In the genomic region with DNA sequence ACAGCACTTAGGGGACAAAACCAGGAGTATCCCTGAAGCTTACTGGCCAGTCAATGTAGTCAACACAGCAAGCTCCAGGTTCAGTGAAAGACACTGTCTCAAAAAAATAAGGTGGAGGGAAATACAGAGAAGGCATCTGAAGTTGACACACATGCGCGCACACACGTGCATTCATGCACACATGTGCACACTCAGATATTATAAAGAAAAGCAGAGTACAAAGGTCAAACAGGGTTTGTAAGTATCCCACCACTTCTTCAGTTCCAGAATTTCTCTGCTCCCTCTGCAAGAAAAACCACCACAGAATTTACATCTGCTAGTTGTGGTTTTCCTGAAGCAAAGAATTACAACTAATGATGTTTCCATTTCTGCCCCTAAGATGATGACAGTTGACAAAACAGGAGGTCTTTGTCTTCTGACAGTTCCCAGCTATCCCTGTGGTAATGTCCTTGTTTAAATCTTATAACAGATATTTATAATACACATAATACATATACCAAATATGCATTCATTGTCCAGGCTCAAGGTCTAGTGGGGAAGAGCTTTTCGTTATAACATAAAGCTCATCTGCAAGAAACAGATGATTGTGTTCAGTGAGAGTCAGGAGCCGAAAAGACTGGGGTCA, we compare ENCODE assay signal across 24 mouse cellular contexts.
DNase-seq lines count a peak whose midpoint lies in the region; ATAC-seq and TF ChIP-seq lines count a peak whose summit lies in the region.
"Had no signal": no experiment of that assay in that cellular context is flagged by ENCODE, and none has a peak within 500 bp of the region (broad histone marks: within the 10 kb centered on the region; RNA-seq: fewer than 3 reads in every experiment).

No protein-coding gene starts in this region.

- H3K4me1 ChIP-seq in lung, embryonic 15.5 days, result no peaks in the 10 kb centered on the region
- no peaks in the 10 kb centered on the region; the same call in 1 of the 2 replicates for H3K4me1 ChIP-seq in lung, adult 2 months (ENCODE audit: control insufficient read depth, insufficient read depth, low read length)
- peaks cover 0 to 41% of the 10 kb centered on the region in 2 experiments; a peak in 3 of 4 replicates for H3K4me1 ChIP-seq in CH12.LX (ENCODE audit: control insufficient read depth in 1 of 2, insufficient read depth in 2 of 2)
- H3K4me1 ChIP-seq: embryonic facial prominence, embryonic 12.5 days; embryonic facial prominence, embryonic 15.5 days; hindbrain, embryonic 10.5 days; hindbrain, embryonic 13.5 days had no signal

- ATAC-seq in lung, embryonic 15.5 days (ENCODE audit: borderline replicate concordance, extremely low read depth, low FRiP score, low TSS enrichment), result peak; percentile 55; the same call in 1 of the 2 replicates
- peak; percentile 4 for ATAC-seq in inflammation-experienced regulatory T-cells, adult 6 months
- ATAC-seq: forebrain, embryonic 14.5 days; forebrain, postnatal 0 days; hindbrain, embryonic 16.5 days; Patski had no signal

- peak overlapping the region; percentile 24; the same call in 1 of the 2 replicates for H3K27ac ChIP-seq in lung, embryonic 15.5 days
- H3K27ac ChIP-seq in CH12.LX (ENCODE audit: insufficient read depth, low read depth), result no peak overlapping the region
- H3K27ac ChIP-seq: embryonic facial prominence, embryonic 12.5 days; embryonic facial prominence, embryonic 15.5 days; hindbrain, embryonic 10.5 days; hindbrain, embryonic 13.5 days had no signal

- dilution Hi-C loops in CH12.LX (cut with MboI; ENCODE audit: extremely low pct_ligation_motif_present, extremely low pct_unique_long_range_greater_than_20kb, low sequenced_read_pairs), result no loop called here

- TF ChIP-seq RAD21 in CH12.LX (IDR thresholded peaks at IDR 0.05; ENCODE audit: low read depth, low read length), result no peak

- 75% methylated on average over 5 of the region's 5 CpGs for WGBS in lung, embryonic 15.5 days
- WGBS in lung, adult 2 months, result 73% methylated on average over 5 of the region's 5 CpGs

- TF ChIP-seq POLR2A in lung, adult 2 months (IDR thresholded peaks at IDR 0.05; ENCODE audit: borderline replicate concordance, extremely low read depth, low read depth, low read length), result no peak
- TF ChIP-seq POLR2A in CH12.LX (IDR thresholded peaks at IDR 0.05; ENCODE audit: low read depth, low read length), result no peak

- TF ChIP-seq EP300 in CH12.LX (IDR thresholded peaks at IDR 0.05; ENCODE audit: low read length), result peak; percentile 82

- no peak for DNase-seq in lung, adult 2 months
- peak; percentile 78 for DNase-seq in 416B (ENCODE audit: low read depth)
- DNase-seq in CH12.LX (ENCODE audit: extremely low read depth), result peak; percentile 44
- DNase-seq in layer of hippocampus, adult 8-10 months (ENCODE audit: low spot score in 2 of 2), result no peak
- no peak for DNase-seq in thymus, postnatal 25 days
- DNase-seq: adrenal gland, postnatal 10 days; adrenal gland, postnatal 36 days; cerebellum, adult 18-20 months; cerebellum, adult 9-10 months; cerebellum, postnatal 14 days; forebrain, postnatal 0 days; gastrocnemius, postnatal 25 days; heart, postnatal 36 days had no signal

- H3K36me3 ChIP-seq in lung, embryonic 15.5 days, result no peaks in the 10 kb centered on the region
- no peaks in the 10 kb centered on the region for H3K36me3 ChIP-seq in CH12.LX (replicated peaks in 1 of 2; ENCODE audit: control insufficient read depth in 1 of 2, insufficient read depth in 1 of 2, low read length in 1 of 2)
- H3K36me3 ChIP-seq: embryonic facial prominence, embryonic 12.5 days; embryonic facial prominence, embryonic 15.5 days; G1E; hindbrain, embryonic 10.5 days; hindbrain, embryonic 13.5 days had no signal

- H3K27me3 ChIP-seq in lung, embryonic 15.5 days, result no peaks in the 10 kb centered on the region
- no peaks in the 10 kb centered on the region for H3K27me3 ChIP-seq in CH12.LX (replicated peaks)
- H3K27me3 ChIP-seq: embryonic facial prominence, embryonic 12.5 days; embryonic facial prominence, embryonic 15.5 days; hindbrain, embryonic 13.5 days; Patski had no signal

- in situ Hi-C loops in CH12.LX (cut with MboI; ENCODE audit: low pct_ligation_motif_present, low pct_unique_long_range_greater_than_20kb, low sequenced_read_pairs), result no loop called here

- no peaks in the 10 kb centered on the region for H3K79me2 ChIP-seq in CH12.LX (replicated peaks; ENCODE audit: control insufficient read depth, extremely low read depth, insufficient read depth, poor library complexity, severe bottlenecking)

- H3K4me3 ChIP-seq in lung, embryonic 15.5 days, result no peak overlapping the region
- H3K4me3 ChIP-seq in lung, adult 2 months (replicated peaks; ENCODE audit: extremely low read depth, low read depth, low read length), result no peak overlapping the region
- no peak overlapping the region for H3K4me3 ChIP-seq in CH12.LX (replicated peaks in 1 of 3; ENCODE audit: low read depth in 2 of 3, low read length in 2 of 3, poor library complexity in 1 of 3)
- H3K4me3 ChIP-seq: embryonic facial prominence, embryonic 12.5 days; embryonic facial prominence, embryonic 15.5 days; hindbrain, embryonic 10.5 days; hindbrain, embryonic 13.5 days had no signal

- H3K9me3 ChIP-seq in lung, embryonic 15.5 days, result no peaks in the 10 kb centered on the region
- H3K9me3 ChIP-seq in CH12.LX (replicated peaks; ENCODE audit: low read length), result no peaks in the 10 kb centered on the region
- H3K9me3 ChIP-seq: embryonic facial prominence, embryonic 12.5 days; embryonic facial prominence, embryonic 15.5 days; G1E; hindbrain, embryonic 10.5 days; hindbrain, embryonic 13.5 days had no signal

- no peak overlapping the region for H3K9ac ChIP-seq in lung, embryonic 15.5 days
- no peak overlapping the region for H3K9ac ChIP-seq in CH12.LX (ENCODE audit: insufficient read depth, low read depth)
- H3K9ac ChIP-seq: embryonic facial prominence, embryonic 12.5 days; embryonic facial prominence, embryonic 15.5 days; forebrain, postnatal 0 days; hindbrain, embryonic 13.5 days had no signal

- no peak overlapping the region for H3K4me2 ChIP-seq in lung, embryonic 15.5 days
- H3K4me2 ChIP-seq in CH12.LX (ENCODE audit: insufficient read depth, low read depth, poor library complexity, severe bottlenecking), result no peak overlapping the region
- H3K4me2 ChIP-seq: embryonic facial prominence, embryonic 12.5 days; embryonic facial prominence, embryonic 15.5 days; heart, embryonic 11.5 days; hindbrain, embryonic 13.5 days had no signal

- TF ChIP-seq CTCF in lung, adult 2 months (IDR thresholded peaks at IDR 0.05; ENCODE audit: insufficient read depth, low read length), result no peak
- no peak for TF ChIP-seq CTCF in CH12.LX (conservative IDR thresholded peaks at IDR 0.05 in 1 of 2, IDR thresholded peaks at IDR 0.05 in 1 of 2; ENCODE audit: low read depth in 2 of 2, low read length in 2 of 2)

TF ChIP-seq in CH12.LX, 34 proteins besides CTCF, POLR2A, EP300 and RAD21:
- TF ChIP-seq ZMIZ1 (IDR thresholded peaks at IDR 0.05; ENCODE audit: low read depth, low read length) (no peak), IRF4 (IDR thresholded peaks at IDR 0.05; ENCODE audit: low read depth, low read length) (0 out of 2 replicates have a peak, but pooled peaks have one; percentile 23), MAFK (IDR thresholded peaks at IDR 0.05; ENCODE audit: insufficient replicate concordance, low read length) (peak; percentile 72), MYC (IDR thresholded peaks at IDR 0.05; ENCODE audit: low read depth, low read length) (peak; percentile 35; the same call in 1 of the 2 replicates), TCF12 (IDR thresholded peaks at IDR 0.05; ENCODE audit: low read depth, low read length) (no peak), PAX5 (IDR thresholded peaks at IDR 0.05; ENCODE audit: low read length) (no peak), BHLHE40 (IDR thresholded peaks at IDR 0.05; ENCODE audit: low read depth, low read length) (peak; percentile 93), ETS1 (conservative IDR thresholded peaks at IDR 0.05; ENCODE audit: low read depth, low read length) (peak; percentile 55), NRF1 (IDR thresholded peaks at IDR 0.05; ENCODE audit: low read depth, low read length) (no peak), SIN3A (IDR thresholded peaks at IDR 0.05; ENCODE audit: low read length) (0 out of 2 replicates have a peak, but pooled peaks have one; percentile 43), CHD2 (IDR thresholded peaks at IDR 0.05; ENCODE audit: low read length) (0 out of 2 replicates have a peak, but pooled peaks have one; percentile 33), USF2 (conservative IDR thresholded peaks at IDR 0.05; ENCODE audit: low read depth, low read length) (no peak)

Comparison
In these comparisons a context has a peak if more than half of its experiments do, and no peak if none do; other contexts are left out.
1. DNase-seq: peak in 416B (single experiment) and CH12.LX (single experiment); none in lung, adult 2 months (single experiment), layer of hippocampus, adult 8-10 months (0 of 2) and thymus, postnatal 25 days (single experiment).